Mouse (Mus musculus) E14TG2a.4 (cell line): ENCODE results near the gene Tcf19.
"Not testable (repeated sequence)": the region's sequence is repeated elsewhere in the genome, so short reads cannot be mapped to it uniquely, and the experiment has no call there.

Source experiments
- H3K27me3 ChIP-seq: 2 replicates; pipeline ENCODE4 v1.6.1; 2014; ENCODE audit warnings: low read length, control low read depth; ENCODE audit not compliant: insufficient read depth
- H3K36me3 ChIP-seq: 2 replicates; pipeline ENCODE4 v1.6.1; 2014; ENCODE audit warnings: low read length, control low read depth; ENCODE audit not compliant: insufficient read depth
- H3K4me1 ChIP-seq: replicated peaks from 2 replicates; pipeline ENCODE4 v1.6.1; 2014; ENCODE audit warnings: low read depth, low read length, control low read depth
- H3K4me3 ChIP-seq: replicated peaks from 2 replicates; pipeline ENCODE4 v1.5.1; 2014; ENCODE audit warnings: mild to moderate bottlenecking, low read length
- H3K9me3 ChIP-seq: 2 replicates; pipeline ENCODE4 v1.6.1; 2014; ENCODE audit warnings: low read length, control low read depth
- CTCF ChIP-seq: conservative IDR thresholded peaks from 2 replicates; pipeline ENCODE4 v1.5.1; 2014; ENCODE audit warnings: low read length
- NANOG ChIP-seq: IDR thresholded peaks from 2 replicates; pipeline ENCODE4 v1.6.1; 2014; ENCODE audit warnings: borderline replicate concordance, low read length, mixed read lengths
- POU5F1 ChIP-seq: IDR thresholded peaks from 2 replicates; pipeline ENCODE4 v1.6.1; 2014; ENCODE audit warnings: low read length, borderline replicate concordance

The Tcf19 gene

GRCm38 (mm10) chr17:35488041-35488440 is 28.6 kb downstream of the Tcf19 start:
- Histone ChIP-seq H3K27me3 (no peaks in the 10 kb centered on the region), H3K4me1 (peaks cover 77% of the 10 kb centered on the region), H3K36me3 (no peaks in the 10 kb centered on the region), H3K9me3 (no peaks in the 10 kb centered on the region), H3K4me3 (no peak overlapping the region)
- TF ChIP-seq NANOG, result no peak
- no peak for TF ChIP-seq CTCF
- TF ChIP-seq POU5F1, result no peak

GRCm38 (mm10) chr17:35486726-35487125 is 29.9 kb downstream of the Tcf19 start:
- Histone ChIP-seq H3K27me3 (no peaks in the 10 kb centered on the region), H3K4me3 (peak overlapping the region; percentile 57), H3K4me1 (peaks cover 69% of the 10 kb centered on the region), H3K36me3 (no peaks in the 10 kb centered on the region), H3K9me3 (no peaks in the 10 kb centered on the region)
- TF ChIP-seq NANOG, result no peak
- TF ChIP-seq CTCF, result no peak
- TF ChIP-seq POU5F1, result no peak

DNA sequence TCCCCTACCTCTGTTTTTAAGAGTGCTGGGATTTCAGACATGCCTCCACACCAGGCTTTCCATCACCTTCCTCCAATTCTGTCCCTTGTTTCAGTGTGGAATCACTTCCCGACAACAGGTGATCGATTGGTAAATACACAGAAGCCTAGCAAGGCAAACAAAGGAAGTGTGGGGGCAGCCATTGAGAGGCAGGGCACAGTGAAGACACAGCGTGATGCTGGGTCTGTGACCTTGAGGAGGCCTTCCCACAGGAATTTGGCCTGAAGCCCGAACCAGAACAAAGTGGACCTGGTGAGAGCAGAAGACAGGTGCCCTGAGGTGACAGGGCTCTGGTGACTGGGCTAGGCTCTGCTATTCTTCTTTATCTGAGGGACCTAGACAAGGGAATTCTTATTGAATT is 30.9 kb downstream of the Tcf19 start:
- H3K27me3 ChIP-seq, result no peaks in the 10 kb centered on the region
- no peak for TF ChIP-seq POU5F1
- peak; percentile 44; the same call in 1 of the 2 replicates for TF ChIP-seq NANOG
- H3K4me1 ChIP-seq, result peaks cover 59% of the 10 kb centered on the region
- no peak overlapping the region for H3K4me3 ChIP-seq
- H3K9me3 ChIP-seq, result no peaks in the 10 kb centered on the region
- H3K36me3 ChIP-seq, result no peaks in the 10 kb centered on the region

DNA sequence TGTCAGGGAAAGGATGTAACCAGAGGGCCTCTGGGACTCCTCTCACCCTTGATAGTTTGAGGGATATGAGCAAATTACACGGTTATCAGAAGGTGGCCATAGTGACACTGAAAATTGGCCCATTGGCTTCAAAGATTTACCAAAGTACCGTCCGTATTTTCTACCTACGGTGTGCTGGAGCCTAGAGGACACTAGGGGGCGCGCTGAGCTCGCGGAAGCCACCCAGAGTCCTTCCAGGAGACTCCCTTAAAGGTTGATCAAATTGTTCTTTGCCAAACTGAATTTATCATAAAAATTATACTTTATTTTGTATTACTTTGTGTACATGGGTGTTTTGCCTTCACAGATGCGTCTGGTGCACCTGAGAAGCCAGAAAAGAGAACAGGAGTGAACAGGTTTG is 32.6 kb downstream of the Tcf19 start:
- H3K9me3 ChIP-seq, result no peaks in the 10 kb centered on the region
- TF ChIP-seq POU5F1 (no peak), CTCF (peak; percentile 88)
- H3K4me3 ChIP-seq, result no peak overlapping the region
- H3K27me3 ChIP-seq, result no peaks in the 10 kb centered on the region
- no peaks in the 10 kb centered on the region for H3K36me3 ChIP-seq
- peaks cover 44% of the 10 kb centered on the region for H3K4me1 ChIP-seq

GRCm38 (mm10) chr17:35469842-35470751 is 46.5 kb downstream of the Tcf19 start, which contains the start of gene H2-Q10:
H2-Q10 (plus strand) TSS chr17:35470089.
- Histone ChIP-seq H3K36me3 (no peaks in the 10 kb centered on the region), H3K4me1 (peaks cover 16% of the 10 kb centered on the region), H3K27me3 (peaks cover 49% of the 10 kb centered on the region), H3K4me3 (peak within 1 kb of the TSS; percentile 78), H3K9me3 (no peaks in the 10 kb centered on the region)
- TF ChIP-seq CTCF, result no peak
- no peak for TF ChIP-seq NANOG
- TF ChIP-seq POU5F1, result no peak

GRCm38 (mm10) chr17:35468936-35469335 is 47.7 kb downstream of the Tcf19 start:
- H3K36me3 ChIP-seq, H3K9me3 ChIP-seq, H3K4me3 ChIP-seq: not testable (repeated sequence)
- Histone ChIP-seq H3K27me3 (peaks cover 47% of the 10 kb centered on the region), H3K4me1 (peaks cover 17% of the 10 kb centered on the region)

GRCm38 (mm10) chr17:35465651-35466050 is 51.0 kb downstream of the Tcf19 start:
- H3K9me3 ChIP-seq, H3K4me3 ChIP-seq, H3K36me3 ChIP-seq: not testable (repeated sequence)
- Histone ChIP-seq H3K27me3 (peaks cover 34% of the 10 kb centered on the region), H3K4me1 (peaks cover 14% of the 10 kb centered on the region)
- TF ChIP-seq CTCF, result peak; percentile 95
